Mouse (Mus musculus) layer of hippocampus, adult 2 months (tissue): ENCODE data around the gene Zfp868. TPM values are rescaled to one million over a fixed set of nuclear protein-coding genes. Genes with fewer than 3 reads are reported as not detected.
"Not testable (repeated sequence)": the region's sequence is repeated elsewhere in the genome, so short reads cannot be mapped to it uniquely, and the experiment has no call there.

Source experiments
- DNase-seq, 2 experiments: peaks; one replicate each; pipeline ENCODE4 v3.0.0; 2022; ENCODE audit warnings: low spot score in 2 of 2
- H3K27ac ChIP-seq: fragments of 200-600 bp; 2 replicates; pipeline ENCODE4 v1.8.1; 2022
- H3K4me3 ChIP-seq: fragments of 200-600 bp; 2 replicates; pipeline ENCODE4 v1.8.1; 2022; ENCODE audit warnings: mild to moderate bottlenecking
- CTCF ChIP-seq: fragments of 200-600 bp; conservative IDR thresholded peaks from 2 replicates; pipeline ENCODE4 v1.8.1; 2022; ENCODE audit warnings: antibody characterized with exemption, mild to moderate bottlenecking, moderate library complexity
- long read RNA-seq, 2 experiments: library from polyadenylated mRNA; stranded (forward); transcript quantifications; one replicate each; pipeline ENCODE4 v2.0.0; 2021; ENCODE audit warnings: borderline mapping rate in 2 of 2
- total RNA-seq, 2 experiments: library from RNA; stranded (reverse); gene quantifications; 2 replicates each; pipeline ENCODE4 v1.2.3; 2021

Zfp868 gene
- total RNA-seq: 10 to 100 TPM; 19.1 to 19.8 TPM
- long read RNA-seq, experiment 1, transcript Zfp868-202 (5 exons, 2,259 nt): major isoform, 6 of 11 reads
- long read RNA-seq, experiment 1, partial matches to known transcripts: 1 of 11 reads
- long read RNA-seq, experiment 1, other reads (novel, unspliced or antisense): 4 of 11 reads
- long read RNA-seq, experiment 2, transcript Zfp868-202 (5 exons, 2,259 nt): major isoform, 9 of 13 reads
- long read RNA-seq, experiment 2, partial matches to known transcripts: 0 of 13 reads
- long read RNA-seq, experiment 2, other reads (novel, unspliced or antisense): 3 of 13 reads

- Histone ChIP-seq H3K27ac (peak within 1 kb of the TSS; percentile 98), H3K4me3 (peak within 1 kb of the TSS; percentile 73)
- peak; percentile 98 to 99 for DNase-seq
- TF ChIP-seq CTCF: peak; percentile 55
Measured at GRCm38 (mm10) chr8:69625095-69625789, at the start of gene Zfp868. Zfp868 (minus strand) TSS chr8:69625548.

DNA sequence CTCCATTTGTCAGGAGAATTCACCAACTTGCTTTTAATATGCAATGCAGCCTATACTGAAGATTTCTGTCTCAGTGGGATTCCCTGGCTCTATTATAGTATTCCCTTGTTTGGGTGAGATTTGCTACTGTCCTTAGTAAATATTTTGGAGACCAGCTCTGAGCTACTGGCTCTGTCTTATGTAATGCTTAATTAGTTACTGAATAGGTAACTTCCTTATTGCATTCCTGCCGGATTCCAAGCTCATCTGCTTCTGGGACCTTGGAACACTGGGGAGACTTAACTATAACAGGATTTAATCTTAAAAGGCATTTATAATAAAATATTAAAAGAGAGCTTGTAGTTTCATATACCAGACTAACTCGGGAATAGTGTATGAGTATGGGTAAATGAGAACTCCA, 39.7 kb upstream of the Zfp868 start:
- H3K27ac ChIP-seq, DNase-seq, H3K4me3 ChIP-seq: not testable (repeated sequence)

- H3K27ac ChIP-seq: no peak overlapping the region
- H3K4me3 ChIP-seq: no peak overlapping the region
- DNase-seq: no peak
- no peak for TF ChIP-seq CTCF
Measured at GRCm38 (mm10) chr8:69661294-69661693, 35.9 kb upstream of the Zfp868 start.

DNA sequence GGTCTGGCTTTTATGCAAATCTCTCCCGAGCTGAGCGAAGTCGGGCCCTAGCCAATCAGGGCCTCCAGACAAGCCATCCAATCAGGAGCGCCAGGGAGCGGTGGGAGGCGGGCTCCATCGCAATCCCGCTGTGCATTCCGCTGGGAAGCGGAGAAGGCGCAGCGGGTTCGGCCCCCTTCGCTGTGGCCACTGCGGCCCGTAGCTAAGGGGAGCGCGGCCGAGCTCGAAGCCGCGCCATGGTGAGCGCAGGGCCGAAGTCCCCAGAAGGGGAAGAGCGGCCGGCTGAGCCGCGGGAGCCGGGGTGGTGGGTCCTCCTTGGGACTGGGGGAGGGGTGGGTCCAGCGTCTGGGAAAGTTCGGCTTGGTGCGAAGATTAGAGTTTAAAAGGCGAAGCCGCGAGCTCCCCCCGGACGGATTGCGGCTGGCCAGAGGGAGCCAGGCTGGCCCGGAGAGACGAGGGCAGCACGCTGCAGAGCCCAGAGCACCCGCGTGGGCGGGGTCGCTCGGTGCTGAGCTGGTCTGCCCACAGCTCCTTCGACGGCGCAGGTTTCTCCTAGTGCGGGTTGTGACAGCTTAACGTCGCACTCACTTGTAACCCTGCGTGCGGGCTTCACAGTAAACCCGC, 29.1 kb upstream of the Zfp868 start, which contains the start of gene Zfp964:
TSS of gene Zfp964 (plus strand) at position 122 of the 624 bp plus-strand sequence.
- peak; percentile 90 to 94 for DNase-seq
- Histone ChIP-seq H3K27ac (peak within 1 kb of the TSS; percentile 84), H3K4me3 (peak within 1 kb of the TSS; percentile 77)
- TF ChIP-seq CTCF: no peak

GRCm38 (mm10) chr8:69653808-69654357, 28.5 kb upstream of the Zfp868 start:
- Histone ChIP-seq H3K27ac (peak overlapping the region; percentile 84; the same call in 1 of the 2 replicates), H3K4me3 (peak overlapping the region; percentile 77)
- no peak for DNase-seq
- peak; percentile 53 for TF ChIP-seq CTCF

GRCm38 (mm10) chr8:69618078-69618477, 7.3 kb downstream of the Zfp868 start:
- TF ChIP-seq CTCF: no peak

DNA sequence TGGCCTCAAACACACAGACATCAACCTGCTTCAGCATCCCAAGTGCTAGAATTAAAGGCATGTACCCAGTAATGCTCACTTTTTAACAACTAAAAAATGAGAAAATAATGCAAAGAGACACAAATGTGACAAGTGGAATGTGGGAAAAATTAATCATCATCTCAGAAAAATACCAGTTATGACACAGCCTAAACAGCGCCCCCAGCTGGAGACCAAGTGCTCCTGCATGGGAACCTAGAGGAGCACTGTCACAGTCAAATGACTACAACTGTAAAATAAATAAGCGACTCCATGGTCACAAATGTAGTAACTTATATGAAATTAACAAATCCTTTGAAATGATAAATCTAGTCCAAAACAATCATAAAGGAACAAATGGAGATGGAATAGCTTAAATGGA, 10.7 kb downstream of the Zfp868 start:
- no peak overlapping the region for H3K27ac ChIP-seq
- DNase-seq: no peak
- H3K4me3 ChIP-seq: no peak overlapping the region
- peak; percentile 75 for TF ChIP-seq CTCF

More at GRCm38 (mm10) chr8:69618078-69618477, 7.3 kb downstream of the Zfp868 start:
- no peak for DNase-seq
- no peak overlapping the region for H3K4me3 ChIP-seq
- H3K27ac ChIP-seq: no peak overlapping the region

GRCm38 (mm10) chr8:69597598-69597997, 27.8 kb downstream of the Zfp868 start:
- not testable (repeated sequence) for H3K4me3 ChIP-seq, H3K27ac ChIP-seq, DNase-seq

GRCm38 (mm10) chr8:69584611-69585202, 40.6 kb downstream of the Zfp868 start:
- no peak for TF ChIP-seq CTCF
- Histone ChIP-seq H3K4me3 (peak overlapping the region; percentile 56), H3K27ac (peak overlapping the region; percentile 68)
- DNase-seq: peak; percentile 22 to 28

DNA sequence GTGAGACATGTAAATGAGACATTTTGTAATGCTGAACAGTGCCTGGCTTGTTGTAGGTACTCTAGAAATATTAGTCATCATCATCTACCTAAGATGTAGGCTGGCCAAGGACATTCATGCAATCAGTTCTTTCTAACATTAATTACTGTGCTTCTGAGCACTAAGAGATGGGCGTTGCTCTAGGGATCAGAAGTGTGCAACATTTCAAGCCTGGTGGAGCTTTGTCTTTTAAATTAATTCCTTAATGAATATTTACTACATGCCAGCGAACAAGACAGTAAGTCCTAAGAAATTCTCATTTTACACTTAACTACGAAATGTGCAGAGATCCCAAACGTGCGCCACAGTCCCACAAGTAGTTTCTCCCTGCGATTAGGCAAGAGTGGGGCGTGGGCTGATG, 41.1 kb downstream of the Zfp868 start:
- peak overlapping the region; percentile 56 for H3K4me3 ChIP-seq
- peak in 1 of 2 experiments; percentile 26 for DNase-seq
- peak overlapping the region; percentile 68 for H3K27ac ChIP-seq

Other genes with a start within 250 kb of the Zfp868 start
- gene Gm9495, start 172.0 kb downstream of the Zfp868 start, total RNA-seq: under 1 TPM in 1 of 2 experiments, not detected in 1; 0.38 TPM
- not detected for gene Gm7697, start 102.6 kb downstream of the Zfp868 start, total RNA-seq
- 1 to 10 TPM; 4.8 to 5.6 TPM for gene Zfp964, start 28.9 kb upstream of the Zfp868 start, total RNA-seq
- gene Zfp869, start 85.2 kb upstream of the Zfp868 start, total RNA-seq: 10 to 100 TPM; 20.1 to 20.6 TPM
- 1 to 10 TPM; 4.3 to 5.1 TPM for gene Zfp963, start 124.4 kb upstream of the Zfp868 start, total RNA-seq
- 1 to 10 TPM; 2.8 to 3.5 TPM for gene Gm20422, start 149.3 kb upstream of the Zfp868 start, total RNA-seq
- gene Atp13a1, start 165.6 kb upstream of the Zfp868 start, total RNA-seq: 10 to 100 TPM; 40.3 to 41.3 TPM
- 10 to 100 TPM; 28.2 to 28.5 TPM for gene Zfp866, start 165.6 kb upstream of the Zfp868 start, total RNA-seq
- gene Gmip, start 183.1 kb upstream of the Zfp868 start, total RNA-seq: 10 to 100 TPM; 11.1 to 15.7 TPM
- gene Lpar2, start 196.9 kb upstream of the Zfp868 start, total RNA-seq: under 1 TPM; 0.47 to 0.64 TPM
- 10 to 100 TPM; 15.1 to 18.3 TPM for gene Pbx4, start 206.9 kb upstream of the Zfp868 start, total RNA-seq